Mouse (Mus musculus) lung, embryonic 14.5 days (tissue): ENCODE measurements around the gene Zbtb8a. TPM values are rescaled to one million over a fixed set of nuclear protein-coding genes. Genes with fewer than 3 reads are reported as not detected.

Experiments used
- ATAC-seq: fragments of 200-750 bp; cut with Nextera tagmentation; 2 replicates; pipeline ENCODE4 v1.8.0; 2017; ENCODE audit warnings: mild to moderate bottlenecking, moderate TSS enrichment, moderate library complexity; ENCODE audit not compliant: insufficient read depth
- DNase-seq: peaks from one replicate; pipeline ENCODE4 v3.0.0-alpha.2; 2015
- H3K27ac ChIP-seq: fragments of 300-500 bp; sonication (generic); 2 replicates; pipeline ENCODE4 v1.5.1; 2014; ENCODE audit warnings: low read depth, mild to moderate bottlenecking, moderate library complexity
- H3K27me3 ChIP-seq: fragments of 300-500 bp; sonication (generic); 2 replicates; pipeline ENCODE4 v1.6.1; 2014; ENCODE audit warnings: low read length, control low read depth; ENCODE audit not compliant: insufficient read depth
- H3K36me3 ChIP-seq: fragments of 300-500 bp; sonication (generic); 2 replicates; pipeline ENCODE4 v1.6.1; 2014; ENCODE audit warnings: control low read depth; ENCODE audit not compliant: insufficient read depth
- H3K4me1 ChIP-seq: fragments of 300-500 bp; sonication (generic); 2 replicates; pipeline ENCODE4 v1.6.1; 2014; ENCODE audit warnings: antibody characterized with exemption, control low read depth; ENCODE audit not compliant: insufficient read depth
- H3K4me2 ChIP-seq: fragments of 300-500 bp; sonication (generic); 2 replicates; pipeline ENCODE4 v1.6.1; 2014; ENCODE audit warnings: mild to moderate bottlenecking
- H3K4me3 ChIP-seq: fragments of 300-500 bp; sonication (generic); 2 replicates; pipeline ENCODE4 v1.5.1; 2014; ENCODE audit warnings: low read depth, low read length
- H3K9ac ChIP-seq: fragments of 300-500 bp; sonication (generic); 2 replicates; pipeline ENCODE4 v1.6.1; 2014
- H3K9me3 ChIP-seq: fragments of 300-500 bp; sonication (generic); 2 replicates; pipeline ENCODE4 v1.6.1; 2016; ENCODE audit warnings: low read depth, low read length, control low read depth
- CTCF ChIP-seq: IDR thresholded peaks from 2 replicates; pipeline ENCODE4 v1.5.1; 2016; ENCODE audit warnings: antibody characterized with exemption, low read depth
- WGBS: fragments of 180-500 bp; shearing (Covaris S2); extraction: QIAGEN DNeasy Blood & Tissue Kit; methylation state at CpG from one replicate; pipeline ENCODE4 v1.1.7; 2014; 5-methylcytosine and 5-hydroxymethylcytosine counted together
- polyA plus RNA-seq: library from polyadenylated mRNA; unstranded; fragments of >200 nt; fragmentation: Nextera tagmentation; extraction: Ambion mirVana; gene quantifications from 2 replicates; pipeline ENCODE4 v1.2.1, GENCODE M21; 2014

Zbtb8a gene
- polyA plus RNA-seq, 1 experiment from 2014 or later = 16.2 TPM

GRCm38 (mm10) chr4:129386269-129386946, 8.5 kb upstream of the Zbtb8a start:
- WGBS = 84% methylated on average over 8 of the region's 8 CpGs
- Histone ChIP-seq H3K4me1 (peaks cover 5% of the 10 kb centered on the region; the same call in 1 of the 2 replicates), H3K4me3 (no peak overlapping the region), H3K9ac (no peak overlapping the region), H3K4me2 (no peak overlapping the region), H3K27ac (no peak overlapping the region), H3K36me3 (no peaks in the 10 kb centered on the region), H3K9me3 (no peaks in the 10 kb centered on the region), H3K27me3 (no peaks in the 10 kb centered on the region)
- DNase-seq = no peak
- TF ChIP-seq CTCF = no peak
- no peak for ATAC-seq

- Histone ChIP-seq H3K4me1 (peaks cover 5% of the 10 kb centered on the region; the same call in 1 of the 2 replicates), H3K9me3 (no peaks in the 10 kb centered on the region), H3K36me3 (no peaks in the 10 kb centered on the region), H3K4me2 (no peak overlapping the region), H3K4me3 (no peak overlapping the region), H3K27ac (no peak overlapping the region), H3K27me3 (no peaks in the 10 kb centered on the region), H3K9ac (no peak overlapping the region)
- no peak for TF ChIP-seq CTCF
- no peak for ATAC-seq
- 85% methylated on average over 11 of the region's 11 CpGs for WGBS
- DNase-seq = no peak
These were observed 7.8 kb upstream of the Zbtb8a start for GRCm38 (mm10) chr4:129385685-129386084.

- DNase-seq = peak; percentile 88
- Histone ChIP-seq H3K27ac (peak overlapping the region; percentile 87), H3K36me3 (no peaks in the 10 kb centered on the region), H3K27me3 (no peaks in the 10 kb centered on the region), H3K4me2 (peak overlapping the region; percentile 32), H3K4me3 (no peak overlapping the region), H3K4me1 (peaks cover 5% of the 10 kb centered on the region; the same call in 1 of the 2 replicates), H3K9me3 (no peaks in the 10 kb centered on the region), H3K9ac (no peak overlapping the region)
- WGBS = 7% methylated on average over 6 of the region's 6 CpGs
- no peak for TF ChIP-seq CTCF
- ATAC-seq = peak; percentile 93
These were observed 6.5 kb upstream of the Zbtb8a start for GRCm38 (mm10) chr4:129384440-129384839.

GRCm38 (mm10) chr4:129383586-129383985, 5.7 kb upstream of the Zbtb8a start:
- no peak for ATAC-seq
- no peaks in the 10 kb centered on the region for H3K9me3 ChIP-seq
- H3K36me3 ChIP-seq = no peaks in the 10 kb centered on the region
- peaks cover 5% of the 10 kb centered on the region; the same call in 1 of the 2 replicates for H3K4me1 ChIP-seq
- H3K4me2 ChIP-seq = no peak overlapping the region
- WGBS = 78% methylated on average over 3 of the region's 3 CpGs
- DNase-seq = peak; percentile 77
- no peak overlapping the region for H3K9ac ChIP-seq
- no peaks in the 10 kb centered on the region; the same call in 1 of the 2 replicates for H3K27me3 ChIP-seq
- H3K27ac ChIP-seq = no peak overlapping the region; the same call in 1 of the 2 replicates
- TF ChIP-seq CTCF = no peak
- no peak overlapping the region for H3K4me3 ChIP-seq

- Histone ChIP-seq H3K4me1 (peaks cover 5% of the 10 kb centered on the region; the same call in 1 of the 2 replicates), H3K27me3 (no peaks in the 10 kb centered on the region; the same call in 1 of the 2 replicates), H3K4me3 (no peak overlapping the region), H3K9ac (no peak overlapping the region), H3K9me3 (no peaks in the 10 kb centered on the region), H3K27ac (no peak overlapping the region), H3K36me3 (no peaks in the 10 kb centered on the region), H3K4me2 (no peak overlapping the region)
- ATAC-seq = no peak
- no peak for TF ChIP-seq CTCF
- no peak for DNase-seq
- WGBS = 94% methylated on average over 2 of the region's 2 CpGs
These were observed 4.6 kb upstream of the Zbtb8a start for GRCm38 (mm10) chr4:129382488-129382887.

GRCm38 (mm10) chr4:129382029-129382428, 4.1 kb upstream of the Zbtb8a start:
- H3K9me3 ChIP-seq = no peaks in the 10 kb centered on the region
- H3K4me1 ChIP-seq = peaks cover 5% of the 10 kb centered on the region; the same call in 1 of the 2 replicates
- no peaks in the 10 kb centered on the region for H3K36me3 ChIP-seq
- H3K27ac ChIP-seq = no peak overlapping the region
- ATAC-seq = no peak
- H3K4me3 ChIP-seq = no peak overlapping the region
- no peaks in the 10 kb centered on the region; the same call in 1 of the 2 replicates for H3K27me3 ChIP-seq
- DNase-seq = no peak
- H3K4me2 ChIP-seq = no peak overlapping the region
- WGBS = 86% methylated on average over 9 of the region's 9 CpGs
- H3K9ac ChIP-seq = no peak overlapping the region
- TF ChIP-seq CTCF = no peak

- no peak for TF ChIP-seq CTCF
- H3K36me3 ChIP-seq = no peaks in the 10 kb centered on the region
- DNase-seq (no peak), ATAC-seq (no peak)
- H3K27ac ChIP-seq = no peak overlapping the region
- no peaks in the 10 kb centered on the region for H3K9me3 ChIP-seq
- no peak overlapping the region for H3K9ac ChIP-seq
- H3K27me3 ChIP-seq = no peaks in the 10 kb centered on the region; the same call in 1 of the 2 replicates
- H3K4me2 ChIP-seq = no peak overlapping the region
- 74% methylated on average over 8 of the region's 8 CpGs for WGBS
- peaks cover 5% of the 10 kb centered on the region; the same call in 1 of the 2 replicates for H3K4me1 ChIP-seq
- H3K4me3 ChIP-seq = no peak overlapping the region
These were observed 3.2 kb upstream of the Zbtb8a start for GRCm38 (mm10) chr4:129381148-129381547.
